Mouse (Mus musculus) liver, embryonic 16.5 days (tissue): Measurements from ENCODE around the gene Car9. TPM values are rescaled to one million over a fixed set of nuclear protein-coding genes. Genes with fewer than 3 reads are reported as not detected.

Source experiments
- ATAC-seq: fragments of 200-750 bp; cut with Nextera tagmentation; 2 replicates; pipeline ENCODE4 v1.8.0; 2017; ENCODE audit warnings: low read depth, mild to moderate bottlenecking, moderate number of reproducible peaks, moderate library complexity
- H3K27ac ChIP-seq: fragments of 300-500 bp; sonication (generic); 2 replicates; pipeline ENCODE4 v1.5.1; 2014; ENCODE audit warnings: mild to moderate bottlenecking, low read length
- H3K27me3 ChIP-seq: fragments of 300-500 bp; sonication (generic); 2 replicates; pipeline ENCODE4 v1.6.1; 2014; ENCODE audit warnings: low read depth, low read length, mixed read lengths; ENCODE audit not compliant: control insufficient read depth, insufficient read depth
- H3K36me3 ChIP-seq: fragments of 300-500 bp; sonication (generic); 2 replicates; pipeline ENCODE4 v1.6.1; 2014; ENCODE audit warnings: mild to moderate bottlenecking; ENCODE audit not compliant: control insufficient read depth, insufficient read depth
- H3K4me1 ChIP-seq: fragments of 300-500 bp; sonication (generic); 2 replicates; pipeline ENCODE4 v1.6.1; 2014; ENCODE audit warnings: low read depth, low read length, mixed read lengths; ENCODE audit not compliant: control insufficient read depth
- H3K4me2 ChIP-seq: fragments of 300-500 bp; sonication (generic); 2 replicates; pipeline ENCODE4 v1.6.1; 2014; ENCODE audit warnings: low read depth, low read length, mixed read lengths
- H3K4me3 ChIP-seq: fragments of 300-500 bp; sonication (generic); 2 replicates; pipeline ENCODE4 v1.5.1; 2014; ENCODE audit warnings: low read depth, mild to moderate bottlenecking, low read length
- H3K9ac ChIP-seq: fragments of 300-500 bp; sonication (generic); 2 replicates; pipeline ENCODE4 v1.6.1; 2014; ENCODE audit warnings: low read depth, low read length
- H3K9me3 ChIP-seq: fragments of 300-500 bp; sonication (generic); replicated peaks from 2 replicates; pipeline ENCODE4 v1.6.1; 2016; ENCODE audit warnings: low read length; ENCODE audit not compliant: control insufficient read depth
- WGBS: fragments of 180-500 bp; shearing (Covaris S2); extraction: QIAGEN DNeasy Blood & Tissue Kit; methylation state at CpG from one replicate; pipeline ENCODE4 v1.1.7; 2014; ENCODE audit not compliant: insufficient replicate concordance; 5-methylcytosine and 5-hydroxymethylcytosine counted together
- polyA plus RNA-seq: library from polyadenylated mRNA; unstranded; fragments of >200 nt; fragmentation: Nextera tagmentation; extraction: Ambion mirVana; gene quantifications from 2 replicates; pipeline ENCODE4 v1.2.1, GENCODE M21; 2015

Gene Car9
- polyA plus RNA-seq, 1 experiment from 2014 or later = 1.3 TPM

DNA sequence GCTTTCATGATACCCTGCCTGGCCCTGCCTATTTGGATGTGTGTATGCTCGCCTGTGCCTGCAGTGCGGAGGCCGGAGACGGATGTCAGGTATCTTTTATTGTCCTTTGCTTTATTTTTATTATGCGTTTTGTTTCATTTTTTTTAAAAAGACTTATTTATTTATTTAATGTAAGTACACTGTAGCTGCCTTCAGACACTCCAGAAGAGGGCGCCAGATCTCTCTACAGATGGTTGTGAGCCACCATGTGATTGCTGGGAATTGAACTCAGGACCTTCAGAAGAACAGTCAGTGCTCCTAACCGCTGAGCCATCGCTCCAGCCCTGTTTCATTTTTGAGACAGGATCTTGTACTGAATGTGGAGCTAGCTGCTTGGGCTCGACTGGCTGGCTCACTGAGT is 21.7 kb downstream of the Car9 start:
- no peak overlapping the region for H3K4me3 ChIP-seq
- H3K4me2 ChIP-seq = no peak overlapping the region
- H3K27ac ChIP-seq = no peak overlapping the region
- peaks cover 8% of the 10 kb centered on the region for H3K4me1 ChIP-seq
- 74% methylated on average over 9 of the region's 9 CpGs for WGBS
- no peak for ATAC-seq
- peaks cover 23% of the 10 kb centered on the region for H3K36me3 ChIP-seq
- H3K9me3 ChIP-seq = no peaks in the 10 kb centered on the region
- no peak overlapping the region for H3K9ac ChIP-seq
- H3K27me3 ChIP-seq = peaks cover 25% of the 10 kb centered on the region

GRCm38 (mm10) chr4:43530081-43530501 is 23.3 kb downstream of the Car9 start:
- H3K27me3 ChIP-seq = peaks cover 10% of the 10 kb centered on the region
- H3K4me3 ChIP-seq = no peak overlapping the region
- H3K9ac ChIP-seq = no peak overlapping the region
- H3K9me3 ChIP-seq = no peaks in the 10 kb centered on the region
- no peak overlapping the region for H3K4me2 ChIP-seq
- no peak overlapping the region for H3K27ac ChIP-seq
- WGBS = 38% methylated on average over 8 of the region's 8 CpGs
- H3K36me3 ChIP-seq = peaks cover 38% of the 10 kb centered on the region
- H3K4me1 ChIP-seq = no peaks in the 10 kb centered on the region
- no peak for ATAC-seq

DNA sequence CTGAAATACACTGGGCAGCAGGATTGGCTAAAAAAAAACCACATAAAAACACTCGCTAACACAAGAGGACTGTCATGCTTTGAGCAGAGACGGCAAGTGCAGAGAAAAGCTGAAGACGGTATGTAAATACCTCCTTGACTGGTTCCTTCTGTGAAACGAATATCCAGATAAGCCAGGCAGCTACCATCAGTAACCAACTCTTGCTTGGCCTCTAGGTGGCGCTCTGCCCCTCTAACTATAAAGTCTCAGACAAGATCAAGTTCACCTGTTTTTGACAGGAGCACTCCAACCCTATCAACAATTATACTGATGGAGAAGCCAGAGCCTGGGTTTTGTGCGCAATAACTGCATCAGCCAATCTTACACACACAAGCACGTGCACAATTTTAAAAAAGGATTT is 23.8 kb downstream of the Car9 start:
- no peak overlapping the region for H3K9ac ChIP-seq
- no peak overlapping the region for H3K4me3 ChIP-seq
- 18% methylated on average over 7 of the region's 7 CpGs for WGBS
- ATAC-seq = peak; percentile 51; the same call in 1 of the 2 replicates
- H3K27ac ChIP-seq = no peak overlapping the region
- peaks cover 43% of the 10 kb centered on the region for H3K36me3 ChIP-seq
- H3K9me3 ChIP-seq = no peaks in the 10 kb centered on the region
- H3K4me1 ChIP-seq = no peaks in the 10 kb centered on the region
- peaks cover 5% of the 10 kb centered on the region for H3K27me3 ChIP-seq
- H3K4me2 ChIP-seq = no peak overlapping the region

DNA sequence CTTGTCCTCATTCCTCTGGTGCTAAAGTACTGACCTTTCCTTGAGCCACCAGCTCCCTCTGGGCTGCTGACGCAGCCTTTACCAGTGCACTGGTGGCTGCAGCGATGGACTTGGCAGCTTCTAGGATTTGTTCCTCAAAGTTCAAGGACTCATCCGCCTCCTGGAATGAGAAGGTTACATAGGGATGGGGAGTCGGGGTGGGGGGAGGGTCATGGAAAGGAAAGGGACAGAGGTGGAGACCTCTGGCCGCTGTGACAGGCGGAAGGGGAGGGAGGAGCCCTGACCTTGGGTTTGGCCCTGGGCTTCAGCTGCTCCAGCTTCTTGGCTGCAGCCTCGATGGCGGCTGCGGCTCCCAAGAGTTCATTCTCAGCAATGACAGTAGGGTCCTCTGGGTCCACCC is 26.5 kb downstream of the Car9 start:
- Histone ChIP-seq H3K4me3 (no peak overlapping the region), H3K9me3 (no peaks in the 10 kb centered on the region), H3K36me3 (peaks cover 67% of the 10 kb centered on the region), H3K4me1 (no peaks in the 10 kb centered on the region), H3K4me2 (no peak overlapping the region), H3K27me3 (no peaks in the 10 kb centered on the region), H3K9ac (no peak overlapping the region), H3K27ac (no peak overlapping the region)
- WGBS = 84% methylated on average over 9 of the region's 9 CpGs
- ATAC-seq = no peak

DNA sequence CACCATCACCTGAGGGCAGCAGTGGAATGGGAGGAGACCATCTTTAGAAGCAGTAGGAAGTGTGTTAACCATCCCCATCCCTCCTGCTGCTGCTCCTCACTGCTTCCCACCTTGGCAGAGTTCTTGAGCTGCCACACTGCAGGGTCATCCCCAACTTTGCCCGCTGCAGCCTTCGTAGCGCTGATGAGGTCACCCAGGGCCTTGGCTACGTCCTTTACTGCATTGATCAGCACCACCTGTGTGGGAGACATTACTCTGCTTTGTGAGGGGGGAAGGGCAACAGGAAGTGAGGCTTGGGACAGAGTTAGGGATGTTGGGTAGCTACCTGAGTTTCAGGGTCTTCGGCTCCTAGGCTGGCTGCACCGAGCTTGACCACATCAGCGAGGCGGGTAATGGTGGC is 28.9 kb downstream of the Car9 start:
- ATAC-seq = no peak
- no peaks in the 10 kb centered on the region for H3K4me1 ChIP-seq
- peaks cover 91% of the 10 kb centered on the region for H3K36me3 ChIP-seq
- no peak overlapping the region for H3K9ac ChIP-seq
- H3K9me3 ChIP-seq = no peaks in the 10 kb centered on the region
- 98% methylated on average over 8 of the region's 8 CpGs for WGBS
- H3K27me3 ChIP-seq = no peaks in the 10 kb centered on the region
- H3K4me3 ChIP-seq = no peak overlapping the region
- H3K4me2 ChIP-seq = no peak overlapping the region
- H3K27ac ChIP-seq = no peak overlapping the region

DNA sequence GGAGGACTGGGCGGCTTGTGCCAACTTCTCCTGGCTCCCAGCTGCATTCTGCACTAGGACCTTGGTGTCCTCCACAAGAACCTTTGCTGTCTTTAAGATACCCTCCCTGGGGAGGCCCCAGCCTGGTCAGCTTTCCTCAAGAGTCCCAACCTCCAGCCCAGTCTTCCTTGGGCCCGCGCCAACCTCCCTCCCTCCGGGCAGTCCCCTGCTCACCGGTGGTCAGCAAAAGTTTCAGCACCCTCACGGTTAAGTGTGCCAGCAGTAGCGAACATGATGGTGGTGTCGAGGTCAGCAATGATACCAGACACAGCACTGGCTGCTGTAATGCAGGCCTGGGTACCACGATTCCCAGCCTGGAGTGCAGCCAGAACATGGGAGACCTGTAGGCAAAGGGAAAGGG is 29.3 kb downstream of the Car9 start:
- ATAC-seq = no peak
- H3K4me1 ChIP-seq = no peaks in the 10 kb centered on the region
- 91% methylated on average over 9 of the region's 9 CpGs for WGBS
- H3K27me3 ChIP-seq = no peaks in the 10 kb centered on the region
- H3K9ac ChIP-seq = no peak overlapping the region
- H3K4me2 ChIP-seq = no peak overlapping the region
- no peak overlapping the region for H3K4me3 ChIP-seq
- no peaks in the 10 kb centered on the region for H3K9me3 ChIP-seq
- H3K27ac ChIP-seq = no peak overlapping the region
- H3K36me3 ChIP-seq = peaks cover 94% of the 10 kb centered on the region

DNA sequence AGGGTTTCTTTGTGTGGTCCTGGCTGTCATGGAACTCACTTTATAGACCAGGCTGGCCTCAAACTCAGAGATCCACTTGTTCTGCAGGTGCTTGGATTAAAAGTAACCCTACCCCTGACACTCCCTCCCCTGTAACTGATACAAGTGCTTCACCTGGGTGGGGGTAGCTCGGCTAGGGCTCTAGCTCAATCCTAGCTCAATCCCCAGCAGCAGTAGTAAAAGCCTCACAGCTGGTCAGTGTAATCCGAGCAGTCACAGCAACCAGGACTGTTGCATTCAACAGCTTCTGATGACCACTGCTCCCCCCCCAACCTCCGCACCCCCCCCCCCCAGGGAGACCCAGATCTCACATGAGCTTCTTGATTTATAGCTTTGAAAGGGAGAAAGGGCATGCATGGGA is 35.3 kb downstream of the Car9 start:
- ATAC-seq = no peak
- no peak overlapping the region for H3K4me2 ChIP-seq
- 78% methylated on average over 3 of the region's 3 CpGs for WGBS
- H3K4me3 ChIP-seq = no peak overlapping the region
- no peaks in the 10 kb centered on the region for H3K4me1 ChIP-seq
- no peaks in the 10 kb centered on the region for H3K27me3 ChIP-seq
- H3K9ac ChIP-seq = no peak overlapping the region
- peaks cover 96% of the 10 kb centered on the region for H3K36me3 ChIP-seq
- H3K9me3 ChIP-seq = no peaks in the 10 kb centered on the region
- H3K27ac ChIP-seq = no peak overlapping the region

- peaks cover 98% of the 10 kb centered on the region for H3K36me3 ChIP-seq
- no peak overlapping the region for H3K9ac ChIP-seq
- WGBS = 90% methylated on average over 12 of the region's 12 CpGs
- H3K4me3 ChIP-seq = no peak overlapping the region
- no peak overlapping the region for H3K4me2 ChIP-seq
- no peak for ATAC-seq
- no peaks in the 10 kb centered on the region for H3K9me3 ChIP-seq
- H3K27ac ChIP-seq = no peak overlapping the region
- no peaks in the 10 kb centered on the region for H3K27me3 ChIP-seq
- no peaks in the 10 kb centered on the region for H3K4me1 ChIP-seq
Observed at GRCm38 (mm10) chr4:43546375-43547047, 39.7 kb downstream of the Car9 start.

- peaks cover 2% of the 10 kb centered on the region for H3K9me3 ChIP-seq
- no peak for ATAC-seq
- WGBS = 89% methylated on average over 8 of the region's 8 CpGs
Observed at GRCm38 (mm10) chr4:43547160-43547559, 40.4 kb downstream of the Car9 start.

More at GRCm38 (mm10) chr4:43547160-43547559, 40.4 kb downstream of the Car9 start:
- H3K9ac ChIP-seq = no peak overlapping the region
- H3K27ac ChIP-seq = no peak overlapping the region
- no peak overlapping the region for H3K4me3 ChIP-seq
- no peaks in the 10 kb centered on the region for H3K27me3 ChIP-seq
- no peaks in the 10 kb centered on the region for H3K4me1 ChIP-seq
- no peak overlapping the region for H3K4me2 ChIP-seq
- peaks cover 100% of the 10 kb centered on the region for H3K36me3 ChIP-seq
